Mouse (Mus musculus): Measurements from ENCODE around the gene Cdadc1.

- no peak for TF ChIP-seq GATA1 (IDR thresholded peaks at IDR 0.05; ENCODE audit: borderline replicate concordance, low read length)
- TF ChIP-seq CTCF (IDR thresholded peaks at IDR 0.05; ENCODE audit: low read depth, low read length): no peak
- no peak for TF ChIP-seq POLR2AphosphoS5 (IDR thresholded peaks at IDR 0.05; ENCODE audit: insufficient replicate concordance, low read depth, low read length)
- no peak for TF ChIP-seq TAL1 (conservative IDR thresholded peaks at IDR 0.05; ENCODE audit: low read depth, low read length)
Observed at GRCm38 (mm10) chr14:59594988-59595387, 2.8 kb downstream of the Cdadc1 start.

Data from G1E (cell line).